Mouse (Mus musculus) left cerebral cortex, adult 8-10 months (tissue): Measurements from ENCODE around the gene Tbc1d9b. TPM values are rescaled to one million over a fixed set of nuclear protein-coding genes. Genes with fewer than 3 reads are reported as not detected.
A peak's percentile ranks its signal among the peaks of the same experiment; 100 is the strongest.

Experiments
- DNase-seq, 2 experiments: peaks; one replicate each; pipeline ENCODE4 v3.0.0; 2022; ENCODE audit warnings: low spot score in 2 of 2
- total RNA-seq, 4 experiments: library from RNA; stranded (reverse); gene quantifications; 2 replicates each; pipeline ENCODE4 v1.2.4; 2022

Gene Tbc1d9b
- total RNA-seq, 4 experiments from 2014 or later: 125 to 140 (median 133) TPM

- peak; percentile 54 to 91 for DNase-seq
These were observed 78.9 kb downstream of the Tbc1d9b start for GRCm38 (mm10) chr11:50210101-50210504.

GRCm38 (mm10) chr11:50210505-50211151, 79.4 kb downstream of the Tbc1d9b start, which contains the start of the genes Sqstm1 and Mgat4b:
TSS of gene Sqstm1 (minus strand) at chr11:50210827.
TSS of gene Mgat4b (plus strand) at chr11:50210890.
- peak; percentile 72 to 80 for DNase-seq

GRCm38 (mm10) chr11:50211322-50212059, 80.3 kb downstream of the Tbc1d9b start:
- DNase-seq: no peak

- no peak for DNase-seq
These were observed 81.0 kb downstream of the Tbc1d9b start for GRCm38 (mm10) chr11:50212060-50212739.

- peak in 1 of 2 experiments; percentile 70 for DNase-seq
These were observed 81.9 kb downstream of the Tbc1d9b start for GRCm38 (mm10) chr11:50212848-50213758.

- no peak for DNase-seq
These were observed 83.4 kb downstream of the Tbc1d9b start for GRCm38 (mm10) chr11:50214631-50215030.

- no peak for DNase-seq
These were observed 84.4 kb downstream of the Tbc1d9b start for GRCm38 (mm10) chr11:50215633-50216032.

GRCm38 (mm10) chr11:50216724-50217366, 85.6 kb downstream of the Tbc1d9b start:
- DNase-seq: no peak

- peak in 1 of 2 experiments; percentile 8 for DNase-seq
These were observed 86.6 kb downstream of the Tbc1d9b start for GRCm38 (mm10) chr11:50217811-50218210.

GRCm38 (mm10) chr11:50219833-50220232, 88.6 kb downstream of the Tbc1d9b start:
- DNase-seq: no peak

Other genes with a start within 250 kb of the Tbc1d9b start
- gene Rasgef1c, start 229.6 kb upstream of the Tbc1d9b start, total RNA-seq: 10 to 100 TPM; 30.9 to 37.4 (median 34.3) TPM
- gene Rnf130, start 106.0 kb upstream of the Tbc1d9b start, total RNA-seq: 100 to 1,000 TPM in 3 of 4 experiments, 10 to 100 TPM in 1; 99.1 to 110 (median 102) TPM
- gene Mrnip, start 43.0 kb downstream of the Tbc1d9b start, total RNA-seq: 10 to 100 TPM; 14.4 to 19.1 (median 15.7) TPM
- 100 to 1,000 TPM; 498 to 523 (median 522) TPM for gene Sqstm1, start 79.4 kb downstream of the Tbc1d9b start, total RNA-seq
- 10 to 100 TPM; 61.3 to 68.0 (median 65.8) TPM for gene Mgat4b, start 79.5 kb downstream of the Tbc1d9b start, total RNA-seq
- gene Ltc4s, start 107.2 kb downstream of the Tbc1d9b start, total RNA-seq: 10 to 100 TPM in 1 of 4 experiments, 1 to 10 TPM in 3; 8.0 to 15.8 (median 8.8) TPM
- gene Maml1, start 160.9 kb downstream of the Tbc1d9b start, total RNA-seq: 10 to 100 TPM in 3 of 4 experiments, 1 to 10 TPM in 1; 9.9 to 11.1 (median 10.6) TPM
- 100 to 1,000 TPM; 371 to 437 (median 413) TPM for gene Canx, start 194.3 kb downstream of the Tbc1d9b start, total RNA-seq
- not detected for gene Cby3, start 223.1 kb downstream of the Tbc1d9b start, total RNA-seq
- gene Hnrnph1, start 245.6 kb downstream of the Tbc1d9b start, total RNA-seq: 100 to 1,000 TPM; 180 to 274 (median 221) TPM